Mouse (Mus musculus): Measurements from ENCODE around the gene Dph1. TPM values are rescaled to one million over a fixed set of nuclear protein-coding genes. Genes with fewer than 3 reads are reported as not detected.

The Dph1 gene
- polyA plus RNA-seq, 1 experiment: 3.5 TPM

DNA sequence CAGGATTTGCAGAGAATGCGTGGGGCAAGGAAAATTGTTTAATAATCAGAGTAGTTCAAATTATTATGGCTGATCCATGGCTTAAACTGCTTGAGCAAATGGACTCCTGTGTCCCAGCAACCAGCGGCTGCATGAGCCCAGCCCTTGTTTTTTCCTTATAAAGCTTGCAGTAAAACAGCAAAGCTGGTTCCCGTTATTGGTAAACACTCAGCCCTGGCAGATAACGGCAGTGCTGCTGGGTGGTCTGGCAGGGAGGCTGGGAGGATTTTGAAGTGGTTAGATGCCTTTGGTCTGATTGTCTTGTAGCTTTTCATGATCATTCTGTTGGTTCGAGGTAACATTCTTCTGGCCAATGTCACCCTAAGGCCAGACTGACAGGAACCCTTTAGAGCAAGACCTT lies 34.6 kb downstream of the Dph1 start:
- Histone ChIP-seq H3K4me3 (replicated peaks; ENCODE audit: control insufficient read depth, low read depth, low read length) (no peak overlapping the region), H3K27ac (ENCODE audit: control insufficient read depth, insufficient read depth, low read depth, low read length, poor library complexity) (no peak overlapping the region), H3K4me1 (ENCODE audit: control insufficient read depth, insufficient read depth, low read length) (peaks cover 7% of the 10 kb centered on the region; the same call in 1 of the 2 replicates)
- TF ChIP-seq POLR2A (IDR thresholded peaks at IDR 0.05; ENCODE audit: borderline replicate concordance, control insufficient read depth, low read depth, low read length) (no peak), CTCF (IDR thresholded peaks at IDR 0.05; ENCODE audit: control insufficient read depth, insufficient read depth, low read length) (no peak)
- WGBS: 84% methylated on average over 5 of the region's 5 CpGs

DNA sequence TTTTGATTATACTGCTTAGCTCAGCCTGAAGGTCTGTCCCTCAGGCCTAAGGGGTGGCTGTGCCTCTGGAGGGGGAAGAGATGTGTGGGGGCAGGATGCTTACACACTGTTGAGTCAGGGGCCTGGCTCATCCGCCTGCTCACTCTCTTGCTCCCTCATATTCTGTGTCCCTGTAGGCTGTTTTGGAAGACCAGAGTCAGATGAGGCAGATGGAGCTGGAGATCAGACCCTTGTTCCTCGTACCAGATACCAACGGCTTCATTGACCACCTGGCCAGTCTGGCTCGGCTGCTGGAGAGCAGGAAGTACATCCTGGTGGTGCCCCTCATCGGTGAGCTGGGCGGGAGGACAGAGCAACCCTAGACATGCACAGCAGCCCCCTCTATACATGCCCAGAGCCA lies 35.1 kb downstream of the Dph1 start:
- Histone ChIP-seq H3K27ac (ENCODE audit: control insufficient read depth, insufficient read depth, low read depth, low read length, poor library complexity) (no peak overlapping the region), H3K4me3 (replicated peaks; ENCODE audit: control insufficient read depth, low read depth, low read length) (no peak overlapping the region), H3K4me1 (ENCODE audit: control insufficient read depth, insufficient read depth, low read length) (peaks cover 7% of the 10 kb centered on the region; the same call in 1 of the 2 replicates)
- TF ChIP-seq CTCF (IDR thresholded peaks at IDR 0.05; ENCODE audit: control insufficient read depth, insufficient read depth, low read length) (no peak), POLR2A (IDR thresholded peaks at IDR 0.05; ENCODE audit: borderline replicate concordance, control insufficient read depth, low read depth, low read length) (no peak)
- 75% methylated on average over 6 of the region's 6 CpGs for WGBS

DNA sequence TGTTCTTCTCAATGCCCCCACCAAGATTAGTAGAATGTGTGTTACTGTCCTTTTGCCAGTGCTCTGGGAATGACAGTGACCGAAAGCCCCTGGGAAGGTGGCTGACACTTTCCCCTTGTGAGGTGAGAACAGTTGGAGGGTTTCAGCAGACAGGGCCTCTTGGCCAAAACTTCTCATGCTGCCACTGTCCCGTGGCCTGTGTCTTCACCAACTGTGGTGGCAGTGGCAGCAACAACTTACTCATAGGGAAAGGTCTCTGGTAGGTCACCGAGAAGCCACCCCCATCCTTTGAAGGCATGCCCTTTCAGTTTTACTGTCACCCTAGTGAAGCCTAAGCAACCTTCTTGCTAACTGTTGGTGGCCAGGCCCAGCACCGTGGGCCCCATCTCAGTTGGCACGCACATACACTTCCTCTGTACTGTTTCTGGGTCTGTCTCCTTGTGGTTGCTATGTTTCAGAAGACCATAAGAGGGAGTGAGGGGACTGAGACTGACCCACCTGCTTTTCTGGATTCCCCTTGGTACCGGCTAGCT lies 36.9 kb downstream of the Dph1 start:
- H3K4me1 ChIP-seq (ENCODE audit: control insufficient read depth, insufficient read depth, low read length): peaks cover 7% of the 10 kb centered on the region; the same call in 1 of the 2 replicates
- H3K27ac ChIP-seq (ENCODE audit: control insufficient read depth, insufficient read depth, low read depth, low read length, poor library complexity): no peak overlapping the region; the same call in 1 of the 2 replicates
- no peak overlapping the region for H3K4me3 ChIP-seq (replicated peaks; ENCODE audit: control insufficient read depth, low read depth, low read length)
- TF ChIP-seq CTCF (IDR thresholded peaks at IDR 0.05; ENCODE audit: control insufficient read depth, insufficient read depth, low read length) (no peak), POLR2A (IDR thresholded peaks at IDR 0.05; ENCODE audit: borderline replicate concordance, control insufficient read depth, low read depth, low read length) (no peak)
- 27% methylated on average over 6 of the region's 6 CpGs for WGBS

DNA sequence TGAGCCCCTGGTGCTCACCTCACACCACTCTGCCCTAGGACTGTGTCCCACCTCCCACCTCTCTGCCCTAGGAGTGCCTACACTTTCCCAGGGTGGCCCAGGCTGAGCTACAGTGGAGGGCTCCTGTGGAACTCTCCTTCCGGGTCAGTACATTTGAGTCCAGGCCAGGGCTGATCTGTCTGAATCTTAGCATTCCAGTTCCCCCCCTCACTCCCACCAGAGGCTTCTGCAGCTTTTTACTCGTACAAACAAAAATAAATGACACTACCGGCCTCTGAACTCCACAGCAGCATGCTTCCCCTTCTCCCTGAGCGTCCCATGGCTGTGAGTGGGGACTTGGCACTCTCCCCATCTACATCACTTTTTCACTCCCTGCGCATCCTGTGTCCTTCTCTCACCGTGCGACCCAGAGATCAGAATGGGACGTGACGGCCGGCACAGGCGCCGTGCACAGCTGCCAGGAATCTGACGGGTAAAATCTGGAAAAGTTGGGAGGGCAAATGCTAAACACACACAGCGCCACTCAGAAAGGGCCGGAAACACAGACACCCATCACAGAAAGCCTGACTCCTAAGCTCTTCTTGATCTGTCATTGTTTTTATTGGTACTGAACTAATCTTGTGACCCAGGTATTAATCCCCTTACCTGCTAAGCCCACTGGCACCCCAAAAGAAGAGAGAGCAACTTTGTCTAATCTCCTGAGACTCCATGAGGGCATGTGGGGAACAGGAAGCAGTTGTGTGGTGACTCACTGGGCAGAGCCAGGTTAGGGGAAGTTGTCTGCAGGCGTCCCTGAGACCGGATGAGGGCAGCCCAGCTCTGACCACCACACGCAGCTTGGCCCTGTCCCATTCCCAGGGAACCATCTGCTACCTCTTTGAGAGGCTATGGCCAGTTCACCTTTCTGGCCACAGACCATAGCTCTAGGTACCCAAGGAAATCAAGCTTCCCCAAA lies 38.2 kb downstream of the Dph1 start:
- H3K27ac ChIP-seq (ENCODE audit: control insufficient read depth, insufficient read depth, low read depth, low read length, poor library complexity): peak overlapping the region; percentile 65
- H3K4me3 ChIP-seq (replicated peaks; ENCODE audit: control insufficient read depth, low read depth, low read length): peak overlapping the region; percentile 12
- H3K4me1 ChIP-seq (ENCODE audit: control insufficient read depth, insufficient read depth, low read length): peaks cover 7% of the 10 kb centered on the region; the same call in 1 of the 2 replicates

DNA sequence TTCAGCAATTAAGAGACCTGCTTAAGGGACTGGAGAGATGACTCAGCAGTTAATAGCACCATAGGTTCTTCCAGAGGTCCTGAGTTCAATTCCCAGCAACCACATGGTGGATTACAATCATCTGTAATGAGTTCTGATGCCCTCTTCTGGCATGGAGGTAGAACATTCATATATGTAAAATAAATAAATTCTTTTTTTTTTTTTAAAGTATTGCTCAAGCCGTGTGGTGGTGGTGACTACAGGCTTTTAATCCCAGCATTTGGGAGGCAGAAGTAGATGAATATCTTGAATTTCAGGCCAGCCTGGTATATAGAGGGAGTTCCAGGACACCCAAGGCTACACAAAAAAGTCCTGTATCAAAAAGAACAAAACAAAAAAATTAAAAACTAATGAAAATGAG lies 40.7 kb downstream of the Dph1 start:
- Histone ChIP-seq H3K27ac (ENCODE audit: control insufficient read depth, insufficient read depth, low read depth, low read length, poor library complexity) (no peak overlapping the region), H3K4me1 (ENCODE audit: control insufficient read depth, insufficient read depth, low read length) (peaks cover 7% of the 10 kb centered on the region; the same call in 1 of the 2 replicates), H3K4me3 (replicated peaks; ENCODE audit: control insufficient read depth, low read depth, low read length) (no peak overlapping the region)
- TF ChIP-seq POLR2A (IDR thresholded peaks at IDR 0.05; ENCODE audit: borderline replicate concordance, control insufficient read depth, low read depth, low read length) (no peak), CTCF (IDR thresholded peaks at IDR 0.05; ENCODE audit: control insufficient read depth, insufficient read depth, low read length) (no peak)
- WGBS: 30% methylated on average over 1 of the region's 1 CpGs

More for the DNA sequence above, 38.2 kb downstream of the Dph1 start:
- WGBS: 41% methylated on average over 18 of the region's 18 CpGs
- TF ChIP-seq POLR2A (IDR thresholded peaks at IDR 0.05; ENCODE audit: borderline replicate concordance, control insufficient read depth, low read depth, low read length) (no peak), CTCF (IDR thresholded peaks at IDR 0.05; ENCODE audit: control insufficient read depth, insufficient read depth, low read length) (no peak)

DNA sequence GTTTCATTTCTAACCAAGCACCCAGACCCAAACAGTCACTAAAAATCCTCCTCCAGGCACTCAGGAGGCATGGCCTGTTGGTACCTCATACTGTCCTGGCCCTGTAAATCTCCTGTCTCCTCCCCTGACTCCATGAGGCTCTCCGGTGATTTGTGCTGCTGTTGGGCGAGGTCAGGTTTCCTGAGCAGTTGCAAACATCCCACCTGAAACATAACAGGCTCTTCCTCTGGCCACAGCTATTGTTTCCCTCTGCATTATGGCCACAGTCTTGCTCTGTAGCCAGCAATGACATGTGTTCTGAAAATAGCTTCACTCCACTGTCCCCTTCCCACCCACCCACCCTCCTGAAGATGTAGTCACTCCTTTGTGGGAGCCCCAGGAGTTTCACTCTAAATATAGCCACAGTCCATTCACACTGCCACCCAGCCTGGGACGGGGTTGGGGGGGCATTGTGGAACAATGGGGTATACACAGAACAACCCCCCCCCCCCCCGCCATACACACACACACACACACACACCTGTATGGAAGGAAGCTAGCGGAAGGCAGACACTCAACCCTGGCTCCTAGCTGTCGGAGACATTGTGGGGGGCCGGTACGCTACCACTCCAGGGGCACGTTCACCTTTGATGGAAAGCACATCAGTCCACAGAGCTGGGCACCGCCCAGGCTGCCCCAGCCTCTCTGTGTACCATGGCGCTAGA lies 42.6 kb downstream of the Dph1 start:
- H3K4me1 ChIP-seq (ENCODE audit: control insufficient read depth, insufficient read depth, low read length): peaks cover 5% of the 10 kb centered on the region; the same call in 1 of the 2 replicates
- no peak overlapping the region for H3K27ac ChIP-seq (ENCODE audit: control insufficient read depth, insufficient read depth, low read depth, low read length, poor library complexity)
- no peak overlapping the region for H3K4me3 ChIP-seq (replicated peaks; ENCODE audit: control insufficient read depth, low read depth, low read length)
- TF ChIP-seq CTCF (IDR thresholded peaks at IDR 0.05; ENCODE audit: control insufficient read depth, insufficient read depth, low read length): no peak
- TF ChIP-seq POLR2A (IDR thresholded peaks at IDR 0.05; ENCODE audit: borderline replicate concordance, control insufficient read depth, low read depth, low read length): no peak
- WGBS: 90% methylated on average over 11 of the region's 11 CpGs

DNA sequence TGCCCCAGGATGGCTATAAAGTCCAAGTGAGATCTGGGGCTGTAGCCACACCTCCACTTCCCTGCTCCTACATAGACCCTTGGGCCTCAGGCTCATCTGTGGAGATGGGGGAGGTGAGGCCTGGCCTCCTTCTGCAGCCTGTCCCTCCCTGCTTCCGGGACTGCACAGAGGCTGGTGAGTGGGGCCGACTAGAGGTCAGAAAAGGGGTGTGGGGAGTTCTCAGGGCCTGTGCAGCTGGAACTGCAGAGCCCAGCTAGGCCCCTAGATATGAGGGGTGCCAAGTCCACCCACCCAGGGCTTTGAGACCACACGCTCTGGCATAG lies 43.2 kb downstream of the Dph1 start:
- Histone ChIP-seq H3K27ac (ENCODE audit: control insufficient read depth, insufficient read depth, low read depth, low read length, poor library complexity) (no peak overlapping the region), H3K4me3 (replicated peaks; ENCODE audit: control insufficient read depth, low read depth, low read length) (no peak overlapping the region), H3K4me1 (ENCODE audit: control insufficient read depth, insufficient read depth, low read length) (peaks cover under 1% of the 10 kb centered on the region; the same call in 1 of the 2 replicates)
- TF ChIP-seq CTCF (IDR thresholded peaks at IDR 0.05; ENCODE audit: control insufficient read depth, insufficient read depth, low read length) (no peak), POLR2A (IDR thresholded peaks at IDR 0.05; ENCODE audit: borderline replicate concordance, control insufficient read depth, low read depth, low read length) (no peak)
- 47% methylated on average over 3 of the region's 3 CpGs for WGBS
